Mouse (Mus musculus) inflammation-experienced regulatory T-cells, adult 6 months (primary cell): ENCODE data around the gene Scyl1. TPM values are rescaled to one million over a fixed set of nuclear protein-coding genes. Genes with fewer than 3 reads are reported as not detected.

Experiments used
- ATAC-seq: one replicate; pipeline ENCODE4 v1.8.0; 2017
- polyA plus RNA-seq, 3 experiments: library from polyadenylated mRNA; unstranded; fragments of 100-300 nt; shearing (Covaris generic); gene quantifications; one replicate each; pipeline ENCODE4 v1.2.1; 2017

The Scyl1 gene
- polyA plus RNA-seq, 3 experiments from 2014 or later: 14.2 to 19.5 (median 15.4) TPM

- ATAC-seq: no peak
Measured at GRCm38 (mm10) chr19:5740320-5741317, 30.6 kb downstream of the Scyl1 start, which contains the start of gene Ltbp3. Gene Ltbp3, plus strand, starts transcription at chr19:5740904.

- ATAC-seq: no peak
Measured at GRCm38 (mm10) chr19:5739446-5739845, 31.8 kb downstream of the Scyl1 start.

- ATAC-seq: no peak
Measured at GRCm38 (mm10) chr19:5734325-5734724, 36.9 kb downstream of the Scyl1 start.

- ATAC-seq: peak; percentile 51
Measured at GRCm38 (mm10) chr19:5731264-5731978, 39.8 kb downstream of the Scyl1 start.

GRCm38 (mm10) chr19:5730314-5731186, 40.7 kb downstream of the Scyl1 start:
- no peak for ATAC-seq

GRCm38 (mm10) chr19:5729444-5729815, 41.8 kb downstream of the Scyl1 start, which contains the start of gene Fam89b:
Gene Fam89b, minus strand, starts transcription at chr19:5729653.
- peak; percentile 43 for ATAC-seq

- ATAC-seq: no peak
Measured at GRCm38 (mm10) chr19:5728631-5729443, 42.4 kb downstream of the Scyl1 start.

- peak; percentile 19 for ATAC-seq
Measured at GRCm38 (mm10) chr19:5727701-5728100, 43.5 kb downstream of the Scyl1 start.

- peak; percentile 66 for ATAC-seq
Measured at GRCm38 (mm10) chr19:5726961-5727578, 44.1 kb downstream of the Scyl1 start.

GRCm38 (mm10) chr19:5725767-5726515, 45.3 kb downstream of the Scyl1 start, which contains the start of gene Ehbp1l1:
Gene Ehbp1l1, minus strand, starts transcription at chr19:5726317.
- peak; percentile 27 for ATAC-seq

GRCm38 (mm10) chr19:5725029-5725707, 46.1 kb downstream of the Scyl1 start:
- ATAC-seq: no peak

- no peak for ATAC-seq
Measured at GRCm38 (mm10) chr19:5724549-5724941, 46.7 kb downstream of the Scyl1 start.

- ATAC-seq: no peak
Measured at GRCm38 (mm10) chr19:5723934-5724548, 47.2 kb downstream of the Scyl1 start.

GRCm38 (mm10) chr19:5722848-5723425, 48.3 kb downstream of the Scyl1 start:
- ATAC-seq: no peak

- no peak for ATAC-seq
Measured at GRCm38 (mm10) chr19:5721233-5721632, 50.0 kb downstream of the Scyl1 start.

GRCm38 (mm10) chr19:5716955-5717354, 54.3 kb downstream of the Scyl1 start:
- ATAC-seq: no peak

- ATAC-seq: no peak
Measured at GRCm38 (mm10) chr19:5715793-5716688, 55.2 kb downstream of the Scyl1 start.

GRCm38 (mm10) chr19:5713730-5714129, 57.5 kb downstream of the Scyl1 start:
- no peak for ATAC-seq
